Comparison of ENCODE assay signal across 23 mouse cellular contexts in the genomic region with DNA sequence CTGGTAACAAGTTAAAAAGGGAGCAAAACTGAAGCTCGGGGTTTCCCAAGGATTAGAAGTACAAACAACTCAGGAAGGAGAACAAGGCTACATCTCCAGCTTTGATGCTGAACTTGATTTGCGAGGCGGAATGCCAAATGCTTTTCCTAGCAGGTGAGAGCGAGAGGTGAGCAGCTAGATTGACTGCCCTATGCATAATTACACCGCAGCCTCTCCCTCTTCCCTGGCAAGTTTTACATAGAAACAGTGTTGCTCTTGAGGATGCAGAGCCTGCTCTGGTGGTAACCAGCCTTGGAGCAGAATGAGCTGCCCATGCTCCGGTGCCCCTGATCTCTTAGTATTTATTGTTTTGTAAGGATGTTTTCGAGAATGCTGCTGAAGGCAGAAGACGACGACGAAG. TPM values are rescaled to one million over a fixed set of nuclear protein-coding genes. Genes with fewer than 3 reads are reported as not detected.
A peak's percentile ranks its signal among the peaks of the same experiment; 100 is the strongest.
DNase-seq lines count a peak whose midpoint lies in the region; ATAC-seq and TF ChIP-seq lines count a peak whose summit lies in the region.
"Had no signal": no experiment of that assay in that cellular context is flagged by ENCODE, and none has a peak within 500 bp of the region (broad histone marks: within the 10 kb centered on the region; RNA-seq: fewer than 3 reads in every experiment).

No protein-coding gene starts in this region.

- POLR2A ChIA-PET in Patski (lab: Charles Lee) = no interaction called here

- peak; percentile 55; the same call in 1 of the 2 replicates for ATAC-seq in forebrain, embryonic 13.5 days
- ATAC-seq in forebrain, embryonic 11.5 days (replicated peaks; ENCODE audit: low FRiP score) = no peak
- peak; percentile 66; the same call in 1 of the 2 replicates for ATAC-seq in kidney, embryonic 15.5 days (replicated peaks; ENCODE audit: low FRiP score)
- ATAC-seq in Patski = peak; percentile 12
- ATAC-seq in forebrain, embryonic 16.5 days = no peak
- ATAC-seq: intestine, embryonic 15.5 days had no signal

- CTCF ChIA-PET in Patski (lab: Charles Lee) = no interaction called here

- in situ Hi-C loops in Patski (cut with MboI; ENCODE audit: low pct_unique_long_range_greater_than_20kb) = no loop called here

- peaks cover 8% of the 10 kb centered on the region for H3K4me1 ChIP-seq in forebrain, embryonic 13.5 days
- 0 out of 2 replicates have a peak, but pooled peaks cover 2% of the 10 kb centered on the region for H3K4me1 ChIP-seq in forebrain, embryonic 11.5 days (replicated peaks; ENCODE audit: control insufficient read depth, insufficient read depth, low read length)
- 0 out of 2 replicates have a peak, but pooled peaks cover 6% of the 10 kb centered on the region for H3K4me1 ChIP-seq in kidney, embryonic 15.5 days
- 0 out of 2 replicates have a peak, but pooled peaks cover 4% of the 10 kb centered on the region for H3K4me1 ChIP-seq in forebrain, embryonic 16.5 days (replicated peaks; ENCODE audit: control insufficient read depth, insufficient read depth, low read length)
- H3K4me1 ChIP-seq: embryonic facial prominence, embryonic 13.5 days; hindbrain, embryonic 12.5 days; intestine, embryonic 15.5 days; limb, embryonic 15.5 days; liver, embryonic 15.5 days; midbrain, embryonic 12.5 days; neural tube, embryonic 13.5 days had no signal

- H3K4me3 ChIP-seq in forebrain, embryonic 13.5 days = no peak overlapping the region
- no peak overlapping the region for H3K4me3 ChIP-seq in forebrain, embryonic 11.5 days (ENCODE audit: low read depth, low read length)
- H3K4me3 ChIP-seq in kidney, embryonic 15.5 days (replicated peaks) = no peak overlapping the region
- H3K4me3 ChIP-seq in forebrain, embryonic 16.5 days (replicated peaks; ENCODE audit: low read length) = no peak overlapping the region
- H3K4me3 ChIP-seq: embryonic facial prominence, embryonic 13.5 days; heart, embryonic 10.5 days; hindbrain, embryonic 12.5 days; intestine, embryonic 15.5 days; layer of hippocampus, adult 2 months; limb, embryonic 15.5 days; liver, embryonic 15.5 days; midbrain, embryonic 12.5 days; neural tube, embryonic 13.5 days had no signal

- H3K27me3 ChIP-seq in forebrain, embryonic 13.5 days = no peaks in the 10 kb centered on the region
- no peaks in the 10 kb centered on the region for H3K27me3 ChIP-seq in forebrain, embryonic 11.5 days (ENCODE audit: control insufficient read depth, insufficient read depth, low read length)
- H3K27me3 ChIP-seq in kidney, embryonic 15.5 days = no peaks in the 10 kb centered on the region
- H3K27me3 ChIP-seq in Patski = no peaks in the 10 kb centered on the region
- no peaks in the 10 kb centered on the region for H3K27me3 ChIP-seq in forebrain, embryonic 16.5 days (replicated peaks; ENCODE audit: control insufficient read depth, insufficient read depth, low read length)
- H3K27me3 ChIP-seq: CH12.LX; embryonic facial prominence, embryonic 13.5 days; hindbrain, embryonic 12.5 days; intestine, embryonic 15.5 days; limb, embryonic 15.5 days; liver, embryonic 15.5 days; midbrain, embryonic 12.5 days; neural tube, embryonic 13.5 days had no signal

- H3K9ac ChIP-seq in forebrain, embryonic 13.5 days = no peak overlapping the region
- H3K9ac ChIP-seq in forebrain, embryonic 11.5 days (ENCODE audit: low read length) = no peak overlapping the region
- H3K9ac ChIP-seq in kidney, embryonic 15.5 days = no peak overlapping the region
- H3K9ac ChIP-seq in forebrain, embryonic 16.5 days (replicated peaks; ENCODE audit: low read depth, low read length) = no peak overlapping the region
- H3K9ac ChIP-seq: embryonic facial prominence, embryonic 13.5 days; hindbrain, embryonic 12.5 days; intestine, embryonic 15.5 days; limb, embryonic 15.5 days; liver, embryonic 15.5 days; midbrain, embryonic 12.5 days; neural tube, embryonic 13.5 days had no signal

- 55% methylated on average over 10 of the region's 10 CpGs for WGBS in forebrain, embryonic 13.5 days
- 63% methylated on average over 10 of the region's 10 CpGs for WGBS in forebrain, embryonic 11.5 days
- WGBS in kidney, embryonic 15.5 days = 48% methylated on average over 10 of the region's 10 CpGs
- 41% methylated on average over 10 of the region's 10 CpGs for WGBS in forebrain, embryonic 16.5 days

- TF ChIP-seq CTCF in Patski (IDR thresholded peaks at IDR 0.05) = no peak

- H3K36me3 ChIP-seq in forebrain, embryonic 13.5 days (ENCODE audit: poor library complexity, severe bottlenecking) = no peaks in the 10 kb centered on the region
- no peaks in the 10 kb centered on the region for H3K36me3 ChIP-seq in forebrain, embryonic 11.5 days (ENCODE audit: control insufficient read depth, insufficient read depth, low read length)
- H3K36me3 ChIP-seq in kidney, embryonic 15.5 days = no peaks in the 10 kb centered on the region
- no peaks in the 10 kb centered on the region for H3K36me3 ChIP-seq in forebrain, embryonic 16.5 days (ENCODE audit: control insufficient read depth, insufficient read depth)
- H3K36me3 ChIP-seq: embryonic facial prominence, embryonic 13.5 days; heart, embryonic 10.5 days; hindbrain, embryonic 12.5 days; intestine, embryonic 15.5 days; limb, embryonic 15.5 days; liver, embryonic 15.5 days; midbrain, embryonic 12.5 days; neural tube, embryonic 13.5 days had no signal

- H3K27ac ChIP-seq in forebrain, embryonic 13.5 days = no peak overlapping the region; the same call in 1 of the 2 replicates
- H3K27ac ChIP-seq in forebrain, embryonic 11.5 days (ENCODE audit: low read depth, low read length) = no peak overlapping the region
- 0 out of 2 replicates have a peak overlapping the region, but pooled peaks have one; percentile 7 for H3K27ac ChIP-seq in kidney, embryonic 15.5 days
- no peak overlapping the region for H3K27ac ChIP-seq in forebrain, embryonic 16.5 days (ENCODE audit: low read length)
- H3K27ac ChIP-seq: embryonic facial prominence, embryonic 13.5 days; hindbrain, embryonic 12.5 days; intestine, embryonic 15.5 days; layer of hippocampus, adult 2 months; limb, embryonic 15.5 days; liver, embryonic 15.5 days; macrophage; midbrain, embryonic 12.5 days; neural tube, embryonic 13.5 days had no signal

- DNase-seq in forebrain, embryonic 11.5 days (ENCODE audit: low spot score) = no peak
- DNase-seq in kidney, adult 18-20 months = no peak
- DNase-seq in Patski (ENCODE audit: low read depth, low spot score) = no peak
- DNase-seq in right cerebral cortex, postnatal 4 days = no peak
- DNase-seq: adrenal gland, postnatal 36 days; cerebellum, adult 9-11 months; layer of hippocampus, postnatal 36 days; right cerebral cortex, adult 18-20 months; thymus, postnatal 36 days had no signal

- peak overlapping the region; percentile 30 for H3K4me2 ChIP-seq in forebrain, embryonic 13.5 days
- H3K4me2 ChIP-seq in forebrain, embryonic 11.5 days (ENCODE audit: low read depth, low read length, severe bottlenecking) = no peak overlapping the region
- no peak overlapping the region for H3K4me2 ChIP-seq in kidney, embryonic 15.5 days
- H3K4me2 ChIP-seq in forebrain, embryonic 16.5 days (ENCODE audit: low read length) = peak overlapping the region; percentile 25
- H3K4me2 ChIP-seq: embryonic facial prominence, embryonic 13.5 days; hindbrain, embryonic 12.5 days; intestine, embryonic 15.5 days; limb, embryonic 15.5 days; liver, embryonic 15.5 days; midbrain, embryonic 12.5 days; neural tube, embryonic 13.5 days had no signal

- H3K9me3 ChIP-seq in forebrain, embryonic 13.5 days (replicated peaks) = no peaks in the 10 kb centered on the region
- H3K9me3 ChIP-seq in forebrain, embryonic 11.5 days (ENCODE audit: control insufficient read depth, low read length) = no peaks in the 10 kb centered on the region
- no peaks in the 10 kb centered on the region for H3K9me3 ChIP-seq in kidney, embryonic 15.5 days (replicated peaks)
- no peaks in the 10 kb centered on the region for H3K9me3 ChIP-seq in forebrain, embryonic 16.5 days (ENCODE audit: control insufficient read depth, low read length)
- H3K9me3 ChIP-seq: embryonic facial prominence, embryonic 13.5 days; heart, embryonic 10.5 days; hindbrain, embryonic 12.5 days; intestine, embryonic 15.5 days; limb, embryonic 15.5 days; liver, embryonic 15.5 days; midbrain, embryonic 12.5 days; neural tube, embryonic 13.5 days had no signal

RNA-seq across cellular contexts. Expression of gene Gbe1, which starts 31.9 kb away (rescaled TPM):
- 13.7 and 14.6 TPM in 2 replicates for polyA plus RNA-seq in forebrain, embryonic 13.5 days (2015; fragmentation: Nextera tagmentation; extraction: Ambion mirVana)
- 26.0 and 26.3 TPM in 2 replicates for polyA plus RNA-seq in forebrain, embryonic 11.5 days (2014; fragmentation: Nextera tagmentation; extraction: Ambion mirVana)
- 27.1 and 29.8 TPM in 2 replicates for polyA plus RNA-seq in kidney, embryonic 15.5 days (2015; fragmentation: Nextera tagmentation; extraction: Ambion mirVana)
- 20.9 TPM for polyA plus RNA-seq in Patski (2021)
- polyA plus RNA-seq in forebrain, embryonic 16.5 days (2015; fragmentation: Nextera tagmentation; extraction: Ambion mirVana) = 10.3 and 11.8 TPM in 2 replicates

Comparison
In these comparisons a context has a peak if more than half of its experiments do, and no peak if none do; other contexts are left out.
1. ATAC-seq: peak in forebrain, embryonic 13.5 days (single experiment), kidney, embryonic 15.5 days (single experiment) and Patski (single experiment); none in forebrain, embryonic 11.5 days (single experiment) and forebrain, embryonic 16.5 days (single experiment).
2. H3K4me2 ChIP-seq: peak in forebrain, embryonic 13.5 days (single experiment) and forebrain, embryonic 16.5 days (single experiment); none in forebrain, embryonic 11.5 days (single experiment) and kidney, embryonic 15.5 days (single experiment).